Mouse (Mus musculus): ENCODE measurements around the gene Garem2. TPM values are rescaled to one million over a fixed set of nuclear protein-coding genes. Genes with fewer than 3 reads are reported as not detected.

The Garem2 gene
- polyA plus RNA-seq, 1 experiment from 2014 or later: 10.4 TPM

DNA sequence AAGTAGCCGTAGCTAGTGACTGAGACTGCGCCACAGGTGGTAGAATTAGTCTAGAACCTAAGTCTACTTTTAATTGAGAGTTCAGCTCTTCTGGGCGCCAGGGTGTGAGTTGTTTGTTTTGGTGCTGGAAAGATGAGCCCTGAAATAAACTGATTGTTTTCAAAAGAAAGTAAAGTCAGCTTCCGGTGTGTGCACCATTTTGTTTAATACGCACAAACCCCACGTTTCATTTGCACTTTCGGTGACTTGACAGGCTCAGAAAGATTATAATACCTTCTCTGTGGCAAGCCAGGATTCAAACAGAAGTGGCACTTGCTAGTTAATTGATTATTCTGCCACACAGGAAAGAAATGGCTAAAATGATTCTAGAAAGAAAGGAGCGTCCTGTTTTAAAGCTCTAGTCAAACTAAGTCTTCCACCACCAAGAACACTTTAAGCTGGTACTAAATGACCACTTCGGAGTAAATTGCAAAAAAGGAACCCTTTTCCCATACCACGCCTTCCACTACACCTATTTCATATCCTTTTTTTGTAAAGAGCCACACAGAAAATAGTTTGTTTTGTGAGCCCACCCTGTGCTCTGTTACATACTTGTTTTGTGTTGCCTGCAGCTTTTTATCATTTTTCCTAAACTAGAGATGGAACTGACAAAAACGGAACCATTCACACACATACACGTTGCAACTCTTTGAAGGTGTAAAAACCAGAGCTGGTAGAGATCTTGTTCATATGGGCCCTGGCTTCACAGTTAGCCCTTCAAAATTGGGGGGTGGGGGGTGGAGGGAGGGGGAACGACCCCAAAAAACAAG, 51.1 kb downstream of the Garem2 start:
- peak overlapping the region; percentile 80 for H3K4me2 ChIP-seq
- peak overlapping the region; percentile 91 for H3K27ac ChIP-seq
- peak overlapping the region; percentile 85 for H3K9ac ChIP-seq
- no peaks in the 10 kb centered on the region for H3K9me3 ChIP-seq
- H3K4me1 ChIP-seq: peaks cover 23% of the 10 kb centered on the region
- WGBS: 36% methylated on average over 13 of the region's 13 CpGs
- peak overlapping the region; percentile 93 for H3K4me3 ChIP-seq
- no peak for ATAC-seq (replicated peaks)
- H3K27me3 ChIP-seq (replicated peaks): no peaks in the 10 kb centered on the region
- no peaks in the 10 kb centered on the region for H3K36me3 ChIP-seq (replicated peaks)

DNA sequence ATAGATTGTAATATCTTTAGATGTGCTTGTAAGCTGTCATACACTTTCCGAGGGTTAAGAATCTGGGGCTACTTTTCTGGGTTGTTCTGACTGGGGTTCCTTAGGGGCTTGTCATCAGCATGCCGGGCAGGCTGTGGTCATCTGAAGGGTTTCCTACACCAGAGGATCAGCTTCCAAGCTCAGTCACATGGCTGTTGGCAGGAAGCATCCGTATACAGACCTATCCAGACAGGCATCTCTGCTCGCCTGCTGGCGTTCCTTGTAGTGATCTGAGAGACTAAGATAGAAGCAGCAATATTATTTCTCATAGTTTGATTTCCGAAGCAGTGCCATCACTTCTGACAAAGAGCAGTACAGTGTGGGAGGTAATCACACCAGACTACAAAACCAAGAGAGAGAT, 54.6 kb downstream of the Garem2 start:
- Histone ChIP-seq H3K4me2 (no peak overlapping the region), H3K9ac (no peak overlapping the region), H3K9me3 (no peaks in the 10 kb centered on the region), H3K4me1 (peaks cover 13% of the 10 kb centered on the region), H3K27ac (no peak overlapping the region), H3K4me3 (no peak overlapping the region), H3K36me3 (replicated peaks) (no peaks in the 10 kb centered on the region), H3K27me3 (replicated peaks) (no peaks in the 10 kb centered on the region)
- ATAC-seq (replicated peaks): no peak
- 90% methylated on average over 6 of the region's 6 CpGs for WGBS

DNA sequence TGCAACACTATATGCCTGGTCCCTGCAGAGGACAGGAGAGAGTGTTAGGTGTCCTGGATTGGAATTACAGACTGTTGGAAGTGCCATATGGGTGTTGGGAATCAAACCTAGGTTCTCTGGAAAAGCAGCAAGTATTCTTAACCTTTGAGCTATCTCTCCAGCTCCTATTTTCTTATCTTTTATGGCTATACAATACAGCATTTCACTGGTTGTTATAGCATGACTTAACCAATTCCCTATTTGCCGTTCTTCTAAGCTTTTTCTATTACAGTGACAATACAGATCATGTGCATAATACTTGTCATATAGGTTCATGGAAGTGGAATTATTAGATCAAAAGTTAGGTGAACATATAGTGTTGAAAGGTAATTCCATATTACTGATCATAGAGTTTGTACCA, 56.9 kb downstream of the Garem2 start:
- H3K9ac ChIP-seq: no peak overlapping the region
- H3K27ac ChIP-seq: no peak overlapping the region
- H3K36me3 ChIP-seq (replicated peaks): peaks cover 1% of the 10 kb centered on the region; the same call in 1 of the 2 replicates
- no peak overlapping the region for H3K4me2 ChIP-seq
- peaks cover 2% of the 10 kb centered on the region for H3K4me1 ChIP-seq
- WGBS: 80% methylated on average over 1 of the region's 1 CpGs
- H3K4me3 ChIP-seq: no peak overlapping the region
- no peaks in the 10 kb centered on the region for H3K27me3 ChIP-seq (replicated peaks)
- H3K9me3 ChIP-seq: no peaks in the 10 kb centered on the region
- ATAC-seq (replicated peaks): no peak

DNA sequence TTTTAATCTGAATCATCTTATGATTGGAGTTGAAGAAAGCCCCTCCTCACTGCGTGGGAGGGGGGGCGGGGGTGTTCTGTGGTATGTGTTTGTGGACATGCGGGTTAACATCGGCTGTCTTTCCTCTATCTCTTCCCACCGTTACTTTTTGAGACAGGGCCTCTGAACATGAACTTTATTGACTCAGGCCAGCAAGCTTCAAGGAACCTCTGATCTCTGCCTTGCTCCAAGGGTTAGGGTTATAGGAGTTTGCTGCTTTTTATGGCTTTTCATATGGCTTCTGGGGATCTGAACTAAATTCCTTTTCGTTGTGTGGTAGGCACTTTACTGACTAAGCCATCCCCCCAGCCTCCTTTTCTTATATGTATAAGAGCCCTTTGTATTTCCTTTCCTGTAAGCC, 57.4 kb downstream of the Garem2 start:
- WGBS: 86% methylated on average over 6 of the region's 6 CpGs
- no peak overlapping the region for H3K27ac ChIP-seq
- H3K4me2 ChIP-seq: no peak overlapping the region
- H3K9me3 ChIP-seq: no peaks in the 10 kb centered on the region
- peaks cover 2% of the 10 kb centered on the region; the same call in 1 of the 2 replicates for H3K36me3 ChIP-seq (replicated peaks)
- no peak overlapping the region for H3K9ac ChIP-seq
- no peaks in the 10 kb centered on the region for H3K27me3 ChIP-seq (replicated peaks)
- ATAC-seq (replicated peaks): no peak
- H3K4me3 ChIP-seq: no peak overlapping the region
- H3K4me1 ChIP-seq: no peaks in the 10 kb centered on the region

DNA sequence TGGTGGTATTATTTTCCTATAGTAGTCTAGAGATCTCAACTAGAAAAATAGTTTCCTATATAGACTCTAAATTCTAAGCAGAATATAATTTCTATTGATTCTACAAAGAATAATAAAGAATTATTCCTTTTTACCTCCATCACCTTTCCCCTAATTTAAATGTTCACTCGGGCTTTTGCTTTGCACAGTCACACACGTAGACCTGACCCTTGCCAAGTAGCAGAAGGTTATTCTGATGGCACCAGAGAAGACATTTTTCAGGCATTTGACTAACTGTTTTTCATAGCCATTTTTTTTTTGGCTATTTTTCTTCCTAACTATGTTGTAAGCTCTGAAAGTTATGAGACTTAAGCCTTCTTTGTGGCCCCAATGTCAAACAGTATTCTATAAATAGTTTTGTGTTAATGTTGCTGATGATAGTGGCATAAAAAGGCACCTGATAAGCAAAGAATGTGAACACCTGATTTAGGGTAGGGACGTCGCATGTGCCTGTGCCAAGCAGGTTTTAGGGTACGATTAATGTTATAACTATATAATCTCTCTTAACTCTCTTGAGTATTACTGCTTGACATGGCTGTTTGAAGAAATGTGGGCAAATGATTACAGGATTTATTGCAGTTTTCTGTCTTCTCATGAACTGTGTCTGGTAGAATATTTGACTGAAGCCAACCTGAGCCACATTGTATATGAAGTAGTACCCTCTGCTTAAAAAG, 60.4 kb downstream of the Garem2 start:
- Histone ChIP-seq H3K4me3 (no peak overlapping the region), H3K36me3 (replicated peaks) (peaks cover 22% of the 10 kb centered on the region), H3K27me3 (replicated peaks) (no peaks in the 10 kb centered on the region), H3K9ac (no peak overlapping the region), H3K9me3 (no peaks in the 10 kb centered on the region), H3K4me1 (no peaks in the 10 kb centered on the region), H3K27ac (no peak overlapping the region), H3K4me2 (no peak overlapping the region)
- no peak for ATAC-seq (replicated peaks)
- 93% methylated on average over 5 of the region's 5 CpGs for WGBS

Other genes with a start within 250 kb of the Garem2 start
- not detected in 2 replicates for gene Il6, start 92.0 kb upstream of the Garem2 start, polyA plus RNA-seq (2015; fragmentation: Nextera tagmentation; extraction: Ambion mirVana)
- 37.8 and 45.6 TPM in 2 replicates for gene Tyms, start 31.5 kb upstream of the Garem2 start, polyA plus RNA-seq (2015; fragmentation: Nextera tagmentation; extraction: Ambion mirVana)
- 3.1 and 3.9 TPM in 2 replicates for gene 3110082J24Rik, start 925 bp downstream of the Garem2 start, polyA plus RNA-seq (2015; fragmentation: Nextera tagmentation; extraction: Ambion mirVana)
- 69.3 and 69.9 TPM in 2 replicates for gene Hadha, start 50.0 kb downstream of the Garem2 start, polyA plus RNA-seq (2015; fragmentation: Nextera tagmentation; extraction: Ambion mirVana)
- gene Hadhb, start 50.1 kb downstream of the Garem2 start, polyA plus RNA-seq (2015; fragmentation: Nextera tagmentation; extraction: Ambion mirVana): 49.6 and 55.7 TPM in 2 replicates
- gene Adgrf3, start 100.6 kb downstream of the Garem2 start, polyA plus RNA-seq (2015; fragmentation: Nextera tagmentation; extraction: Ambion mirVana): not detected in 2 replicates
- 28.0 and 31.1 TPM in 2 replicates for gene Selenoi, start 127.4 kb downstream of the Garem2 start, polyA plus RNA-seq (2015; fragmentation: Nextera tagmentation; extraction: Ambion mirVana)
- 7.2 and 7.4 TPM in 2 replicates for gene Drc1, start 176.2 kb downstream of the Garem2 start, polyA plus RNA-seq (2015; fragmentation: Nextera tagmentation; extraction: Ambion mirVana)